Mouse (Mus musculus) thymus, adult 2 months (tissue): ENCODE measurements around the gene Mpo. TPM values are rescaled to one million over a fixed set of nuclear protein-coding genes. Genes with fewer than 3 reads are reported as not detected.

Experiments
- DNase-seq: peaks from one replicate; pipeline ENCODE4 v3.0.0; 2021
- H3K27ac ChIP-seq: fragments of 200-500 bp; 2 replicates; pipeline ENCODE4 v1.5.1; 2012; ENCODE audit warnings: low read length, control low read depth; ENCODE audit not compliant: control insufficient read depth, insufficient read depth
- H3K27me3 ChIP-seq: fragments of 200-500 bp; 2 replicates; pipeline ENCODE4 v1.6.1; 2012; ENCODE audit warnings: mild to moderate bottlenecking, low read length, moderate library complexity, mixed read lengths; ENCODE audit not compliant: control insufficient read depth, insufficient read depth
- H3K36me3 ChIP-seq: fragments of 200-500 bp; 2 replicates; pipeline ENCODE4 v1.6.1; 2012; ENCODE audit warnings: mild to moderate bottlenecking, low read length, moderate library complexity; ENCODE audit not compliant: control insufficient read depth, insufficient read depth
- H3K4me1 ChIP-seq: fragments of 200-500 bp; replicated peaks from 2 replicates; pipeline ENCODE4 v1.6.1; 2012; ENCODE audit warnings: low read length; ENCODE audit not compliant: control insufficient read depth, insufficient read depth
- H3K4me3 ChIP-seq: fragments of 200-500 bp; 2 replicates; pipeline ENCODE4 v1.5.1; 2012; ENCODE audit warnings: mild to moderate bottlenecking, low read length, control low read depth, moderate library complexity; ENCODE audit not compliant: control insufficient read depth, insufficient read depth
- CTCF ChIP-seq: fragments of 200-500 bp; IDR thresholded peaks from 2 replicates; pipeline ENCODE4 v1.5.1; 2012; ENCODE audit warnings: mild to moderate bottlenecking, control low read depth, low read length, moderate library complexity, borderline replicate concordance; ENCODE audit not compliant: control insufficient read depth, poor library complexity, insufficient read depth; ENCODE audit errors: extremely low read depth
- POLR2A ChIP-seq: fragments of 200-500 bp; IDR thresholded peaks from 2 replicates; pipeline ENCODE4 v1.6.1; 2012; ENCODE audit warnings: mild to moderate bottlenecking, low read length, control low read depth, moderate library complexity; ENCODE audit not compliant: control insufficient read depth, poor library complexity, insufficient read depth; ENCODE audit errors: extremely low read depth
- WGBS: fragments of 180-500 bp; shearing (Covaris S2); methylation state at CpG from one replicate; pipeline ENCODE4 v1.1.7; 2018; 5-methylcytosine and 5-hydroxymethylcytosine counted together
- polyA plus RNA-seq: library from polyadenylated mRNA; depleted of rRNA; stranded (reverse); fragments of >200 nt; gene quantifications from 2 replicates; pipeline ENCODE4 v1.2.3, GENCODE M21; 2012; rRNA removed

Mpo gene
- polyA plus RNA-seq, 1 experiment: 4.6 TPM

DNA sequence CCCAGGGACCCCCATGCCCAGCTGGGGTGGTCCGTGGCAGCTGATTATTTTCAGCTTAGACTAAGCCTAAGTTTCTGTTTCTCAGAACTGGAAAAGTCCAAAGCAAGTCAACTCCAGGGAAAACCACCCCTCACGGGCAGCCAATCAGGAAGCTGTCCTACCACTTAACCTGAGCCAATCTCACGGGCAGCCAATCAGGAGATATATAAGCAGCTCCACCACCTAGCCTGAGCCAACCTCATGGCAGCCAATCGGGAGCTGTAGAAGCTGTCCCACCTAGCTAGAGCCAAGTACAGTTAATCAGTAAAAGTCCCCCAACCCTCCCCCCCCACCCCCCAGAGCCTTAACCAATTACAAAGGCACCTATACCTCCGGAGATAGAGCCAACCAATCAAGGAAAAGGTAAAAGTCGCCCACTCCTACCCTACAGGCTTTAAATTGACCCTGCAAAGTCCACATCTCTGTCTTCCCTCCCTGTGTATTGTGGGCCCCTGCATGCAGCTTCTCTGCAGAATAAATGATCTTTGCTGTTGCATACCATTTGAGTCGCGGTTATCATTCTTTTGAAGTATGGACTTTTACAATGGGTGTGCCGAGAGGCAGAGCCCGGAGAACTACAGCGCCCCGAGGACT, 53.7 kb downstream of the Mpo start:
- Histone ChIP-seq H3K36me3 (no peaks in the 10 kb centered on the region), H3K27me3 (no peaks in the 10 kb centered on the region), H3K27ac (no peak overlapping the region), H3K4me1 (no peaks in the 10 kb centered on the region), H3K4me3 (no peak overlapping the region)
- no peak for DNase-seq
- TF ChIP-seq POLR2A (no peak), CTCF (no peak)
- 95% methylated on average over 12 of the region's 12 CpGs for WGBS

DNA sequence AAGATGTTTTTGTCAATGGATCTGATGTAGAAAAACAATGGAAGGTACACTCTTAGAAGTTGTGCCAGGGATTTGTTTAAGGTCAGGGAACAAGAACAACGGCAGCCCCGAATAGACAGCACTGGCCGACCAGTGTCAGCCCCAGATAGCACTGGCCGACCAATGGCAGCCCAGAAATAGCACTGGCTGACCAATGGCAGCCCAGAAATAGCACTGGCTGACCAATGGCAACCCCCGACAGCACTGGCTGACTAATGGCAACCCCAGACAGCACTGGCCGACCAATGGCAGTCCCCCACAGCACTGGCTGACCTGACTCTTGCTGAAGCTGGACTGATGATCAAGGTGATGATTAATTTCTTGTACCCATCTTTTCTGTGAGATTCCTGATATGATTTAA, 54.5 kb downstream of the Mpo start:
- no peak for TF ChIP-seq POLR2A
- no peak for TF ChIP-seq CTCF
- H3K27me3 ChIP-seq: no peaks in the 10 kb centered on the region
- 92% methylated on average over 6 of the region's 6 CpGs for WGBS
- H3K4me3 ChIP-seq: no peak overlapping the region
- no peaks in the 10 kb centered on the region; the same call in 1 of the 2 replicates for H3K4me1 ChIP-seq
- no peak overlapping the region for H3K27ac ChIP-seq
- H3K36me3 ChIP-seq: no peaks in the 10 kb centered on the region
- no peak for DNase-seq

- H3K4me3 ChIP-seq: peak within 1 kb of the TSS; percentile 71
- no peaks in the 10 kb centered on the region for H3K36me3 ChIP-seq
- H3K4me1 ChIP-seq: peaks cover 5% of the 10 kb centered on the region
- no peak within 1 kb of the TSS for H3K27ac ChIP-seq
- 3% methylated on average over 40 of the region's 40 CpGs for WGBS
- TF ChIP-seq CTCF (0 out of 2 replicates have a peak, but pooled peaks have one; percentile 40), POLR2A (peak; percentile 58; the same call in 1 of the 2 replicates)
- no peaks in the 10 kb centered on the region for H3K27me3 ChIP-seq
- peak; percentile 92 for DNase-seq
These were observed 59.6 kb downstream of the Mpo start, which contains the start of gene Mks1 for GRCm38 (mm10) chr11:87852690-87853596. TSS of gene Mks1 (plus strand) at chr11:87853215.

GRCm38 (mm10) chr11:87853597-87853954, 60.2 kb downstream of the Mpo start:
- no peak overlapping the region for H3K27ac ChIP-seq
- WGBS: 41% methylated on average over 8 of the region's 8 CpGs

More at GRCm38 (mm10) chr11:87853597-87853954, 60.2 kb downstream of the Mpo start:
- Histone ChIP-seq H3K27me3 (no peaks in the 10 kb centered on the region), H3K36me3 (no peaks in the 10 kb centered on the region), H3K4me1 (peaks cover 5% of the 10 kb centered on the region), H3K4me3 (peak overlapping the region; percentile 71)
- TF ChIP-seq CTCF (no peak), POLR2A (no peak)
- DNase-seq: peak; percentile 12

Other genes starting within 250 kb of the Mpo start
- gene Gm11492, start 226.9 kb upstream of the Mpo start, polyA plus RNA-seq: 0.06 TPM in 1 of 2 replicates, not detected in the other
- 12.6 and 13.2 TPM in 2 replicates for gene Sept4, start 224.7 kb upstream of the Mpo start, polyA plus RNA-seq
- 47.0 and 51.1 TPM in 2 replicates for gene Mtmr4, start 201.4 kb upstream of the Mpo start, polyA plus RNA-seq
- 0.04 and 0.05 TPM in 2 replicates for gene Hsf5, start 176.4 kb upstream of the Mpo start, polyA plus RNA-seq
- gene Rnf43, start 130.9 kb upstream of the Mpo start, polyA plus RNA-seq: 6.6 and 9.0 TPM in 2 replicates
- 172 and 215 TPM in 2 replicates for gene Supt4a, start 56.0 kb upstream of the Mpo start, polyA plus RNA-seq
- gene Tspoap1, start 33.0 kb upstream of the Mpo start, polyA plus RNA-seq: 25.3 and 27.9 TPM in 2 replicates
- 8.0 and 10.1 TPM in 2 replicates for gene Lpo, start 34.7 kb downstream of the Mpo start, polyA plus RNA-seq
- 11.8 and 12.4 TPM in 2 replicates for gene Mks1, start 59.6 kb downstream of the Mpo start, polyA plus RNA-seq
- 2.1 and 3.2 TPM in 2 replicates for gene Epx, start 82.0 kb downstream of the Mpo start, polyA plus RNA-seq
- gene Olfr462, start 98.7 kb downstream of the Mpo start, polyA plus RNA-seq: not detected in 2 replicates
- not detected in 2 replicates for gene Olfr463, start 103.8 kb downstream of the Mpo start, polyA plus RNA-seq
- gene Olfr464, start 127.4 kb downstream of the Mpo start, polyA plus RNA-seq: 0.27 and 0.28 TPM in 2 replicates
- gene Dynll2, start 194.0 kb downstream of the Mpo start, polyA plus RNA-seq: 60.7 and 69.7 TPM in 2 replicates